Mouse (Mus musculus) intestine, embryonic 14.5 days (tissue): ENCODE results near the gene Cbfa2t2. TPM values are rescaled to one million over a fixed set of nuclear protein-coding genes. Genes with fewer than 3 reads are reported as not detected.

Experiments
- ATAC-seq: fragments of 200-750 bp; cut with Nextera tagmentation; replicated peaks from 2 replicates; pipeline ENCODE4 v1.8.0; 2017; ENCODE audit warnings: low read depth, moderate number of reproducible peaks, moderate TSS enrichment, moderate library complexity; ENCODE audit not compliant: low FRiP score, low TSS enrichment
- DNase-seq: peaks from one replicate; pipeline ENCODE4 v3.0.0-alpha.2; 2018; ENCODE audit warnings: low spot score
- H3K27ac ChIP-seq: fragments of 300-500 bp; sonication (generic); 2 replicates; pipeline ENCODE4 v1.5.1; 2014; ENCODE audit warnings: low read depth, mild to moderate bottlenecking, control low read depth
- H3K27me3 ChIP-seq: fragments of 300-500 bp; sonication (generic); replicated peaks from 2 replicates; pipeline ENCODE4 v1.6.1; 2014; ENCODE audit warnings: low read length, control low read depth; ENCODE audit not compliant: control insufficient read depth, insufficient read depth
- H3K36me3 ChIP-seq: fragments of 300-500 bp; sonication (generic); 2 replicates; pipeline ENCODE4 v1.6.1; 2014; ENCODE audit warnings: low read length, control low read depth; ENCODE audit not compliant: control insufficient read depth, insufficient read depth
- H3K4me1 ChIP-seq: fragments of 300-500 bp; sonication (generic); replicated peaks from 2 replicates; pipeline ENCODE4 v1.6.1; 2014; ENCODE audit warnings: low read length, control low read depth, mixed read lengths; ENCODE audit not compliant: control insufficient read depth, insufficient read depth
- H3K4me2 ChIP-seq: fragments of 300-500 bp; sonication (generic); 2 replicates; pipeline ENCODE4 v1.6.1; 2014; ENCODE audit warnings: low read length
- H3K4me3 ChIP-seq: fragments of 300-500 bp; sonication (generic); 2 replicates; pipeline ENCODE4 v1.5.1; 2014; ENCODE audit warnings: low read depth, low read length, control low read depth, mixed read lengths
- H3K9ac ChIP-seq: fragments of 300-500 bp; sonication (generic); 2 replicates; pipeline ENCODE4 v1.6.1; 2014; ENCODE audit warnings: mild to moderate bottlenecking, low read length
- H3K9me3 ChIP-seq: fragments of 300-500 bp; sonication (generic); 2 replicates; pipeline ENCODE4 v1.6.1; 2016; ENCODE audit warnings: low read length, control low read depth; ENCODE audit not compliant: control insufficient read depth
- WGBS: fragments of 180-500 bp; shearing (Covaris S2); extraction: QIAGEN DNeasy Blood & Tissue Kit; methylation state at CpG from one replicate; pipeline ENCODE4 v1.1.7; 2014; 5-methylcytosine and 5-hydroxymethylcytosine counted together
- polyA plus RNA-seq: library from polyadenylated mRNA; unstranded; fragments of >200 nt; fragmentation: Nextera tagmentation; extraction: Ambion mirVana; gene quantifications from 2 replicates; pipeline ENCODE4 v1.2.1, GENCODE M21; 2014

Gene Cbfa2t2
- polyA plus RNA-seq, 1 experiment from 2014 or later = 33.6 TPM

GRCm38 (mm10) chr2:154521449-154521848, 85.2 kb downstream of the Cbfa2t2 start:
- no peaks in the 10 kb centered on the region for H3K27me3 ChIP-seq
- no peaks in the 10 kb centered on the region for H3K9me3 ChIP-seq
- ATAC-seq (no peak), DNase-seq (no peak)
- H3K4me1 ChIP-seq = no peaks in the 10 kb centered on the region
- peaks cover 70% of the 10 kb centered on the region for H3K36me3 ChIP-seq
- H3K4me3 ChIP-seq = no peak overlapping the region
- H3K27ac ChIP-seq = no peak overlapping the region
- no peak overlapping the region for H3K9ac ChIP-seq
- H3K4me2 ChIP-seq = no peak overlapping the region

GRCm38 (mm10) chr2:154522334-154522733, 86.1 kb downstream of the Cbfa2t2 start:
- Histone ChIP-seq H3K4me1 (no peaks in the 10 kb centered on the region), H3K9me3 (no peaks in the 10 kb centered on the region), H3K27ac (no peak overlapping the region), H3K4me3 (no peak overlapping the region), H3K4me2 (no peak overlapping the region), H3K9ac (no peak overlapping the region), H3K36me3 (peaks cover 63% of the 10 kb centered on the region), H3K27me3 (no peaks in the 10 kb centered on the region)
- DNase-seq (no peak), ATAC-seq (no peak)
- WGBS = 90% methylated on average over 5 of the region's 5 CpGs

- WGBS = 96% methylated on average over 2 of the region's 2 CpGs
Measured at GRCm38 (mm10) chr2:154525285-154525684, 89.0 kb downstream of the Cbfa2t2 start.

GRCm38 (mm10) chr2:154526531-154526930, 90.2 kb downstream of the Cbfa2t2 start:
- no peaks in the 10 kb centered on the region for H3K9me3 ChIP-seq
- no peak for DNase-seq
- H3K9ac ChIP-seq = no peak overlapping the region
- H3K4me2 ChIP-seq = no peak overlapping the region
- WGBS = 77% methylated on average over 3 of the region's 3 CpGs
- no peak overlapping the region for H3K4me3 ChIP-seq
- peaks cover 70% of the 10 kb centered on the region for H3K36me3 ChIP-seq
- H3K27me3 ChIP-seq = no peaks in the 10 kb centered on the region
- H3K4me1 ChIP-seq = no peaks in the 10 kb centered on the region
- no peak overlapping the region for H3K27ac ChIP-seq
- no peak for ATAC-seq

More at GRCm38 (mm10) chr2:154525285-154525684, 89.0 kb downstream of the Cbfa2t2 start:
- Histone ChIP-seq H3K27ac (no peak overlapping the region), H3K9me3 (no peaks in the 10 kb centered on the region), H3K36me3 (peaks cover 63% of the 10 kb centered on the region), H3K4me2 (no peak overlapping the region), H3K27me3 (no peaks in the 10 kb centered on the region), H3K4me1 (no peaks in the 10 kb centered on the region), H3K9ac (no peak overlapping the region), H3K4me3 (no peak overlapping the region)
- no peak for DNase-seq
- no peak for ATAC-seq

- H3K27me3 ChIP-seq = no peaks in the 10 kb centered on the region
- no peak overlapping the region for H3K9ac ChIP-seq
- peaks cover 75% of the 10 kb centered on the region for H3K36me3 ChIP-seq
- H3K4me1 ChIP-seq = 0 out of 2 replicates have a peak, but pooled peaks cover 3% of the 10 kb centered on the region
- no peak overlapping the region for H3K4me2 ChIP-seq
- H3K4me3 ChIP-seq = no peak overlapping the region
- no peak for DNase-seq
- ATAC-seq = no peak
- no peak overlapping the region for H3K27ac ChIP-seq
- no peaks in the 10 kb centered on the region for H3K9me3 ChIP-seq
- 71% methylated on average over 3 of the region's 3 CpGs for WGBS
Measured at GRCm38 (mm10) chr2:154532888-154533287, 96.6 kb downstream of the Cbfa2t2 start.

- Histone ChIP-seq H3K4me1 (peaks cover 9% of the 10 kb centered on the region; the same call in 1 of the 2 replicates), H3K9ac (no peak overlapping the region), H3K27me3 (no peaks in the 10 kb centered on the region), H3K9me3 (no peaks in the 10 kb centered on the region), H3K4me3 (no peak overlapping the region), H3K27ac (no peak overlapping the region), H3K36me3 (peaks cover 62% of the 10 kb centered on the region), H3K4me2 (no peak overlapping the region)
- DNase-seq (no peak), ATAC-seq (no peak)
- WGBS = 95% methylated on average over 12 of the region's 12 CpGs
Measured at GRCm38 (mm10) chr2:154534704-154535270, 98.5 kb downstream of the Cbfa2t2 start.

- ATAC-seq (0 out of 2 replicates have a peak, but pooled peaks have one; percentile 47), DNase-seq (no peak)
- H3K4me3 ChIP-seq = no peak overlapping the region
- no peaks in the 10 kb centered on the region for H3K9me3 ChIP-seq
- no peaks in the 10 kb centered on the region for H3K27me3 ChIP-seq
- no peak overlapping the region for H3K4me2 ChIP-seq
- peaks cover 9% of the 10 kb centered on the region; the same call in 1 of the 2 replicates for H3K4me1 ChIP-seq
- 45% methylated on average over 2 of the region's 2 CpGs for WGBS
- no peak overlapping the region for H3K9ac ChIP-seq
- H3K27ac ChIP-seq = no peak overlapping the region
- peaks cover 35% of the 10 kb centered on the region for H3K36me3 ChIP-seq
Measured at GRCm38 (mm10) chr2:154538310-154538709, 102.0 kb downstream of the Cbfa2t2 start.

GRCm38 (mm10) chr2:154538710-154539109, 102.4 kb downstream of the Cbfa2t2 start:
- no peak for DNase-seq
- no peaks in the 10 kb centered on the region for H3K9me3 ChIP-seq
- H3K27me3 ChIP-seq = no peaks in the 10 kb centered on the region
- H3K4me1 ChIP-seq = peaks cover 9% of the 10 kb centered on the region; the same call in 1 of the 2 replicates
- H3K4me2 ChIP-seq = no peak overlapping the region
- H3K27ac ChIP-seq = no peak overlapping the region
- H3K36me3 ChIP-seq = peaks cover 31% of the 10 kb centered on the region
- no peak overlapping the region for H3K4me3 ChIP-seq
- H3K9ac ChIP-seq = no peak overlapping the region
- no peak for ATAC-seq
- WGBS = 33% methylated on average over 3 of the region's 3 CpGs

- Histone ChIP-seq H3K27ac (no peak overlapping the region), H3K27me3 (no peaks in the 10 kb centered on the region), H3K36me3 (peaks cover 26% of the 10 kb centered on the region), H3K4me1 (peaks cover 9% of the 10 kb centered on the region; the same call in 1 of the 2 replicates), H3K4me3 (no peak overlapping the region), H3K4me2 (no peak overlapping the region), H3K9me3 (no peaks in the 10 kb centered on the region), H3K9ac (no peak overlapping the region)
- WGBS = 83% methylated on average over 3 of the region's 3 CpGs
- ATAC-seq (no peak), DNase-seq (no peak)
Measured at GRCm38 (mm10) chr2:154539720-154540119, 103.4 kb downstream of the Cbfa2t2 start.
